Mouse (Mus musculus): ENCODE data around the gene Lfng.

Lfng gene

DNA sequence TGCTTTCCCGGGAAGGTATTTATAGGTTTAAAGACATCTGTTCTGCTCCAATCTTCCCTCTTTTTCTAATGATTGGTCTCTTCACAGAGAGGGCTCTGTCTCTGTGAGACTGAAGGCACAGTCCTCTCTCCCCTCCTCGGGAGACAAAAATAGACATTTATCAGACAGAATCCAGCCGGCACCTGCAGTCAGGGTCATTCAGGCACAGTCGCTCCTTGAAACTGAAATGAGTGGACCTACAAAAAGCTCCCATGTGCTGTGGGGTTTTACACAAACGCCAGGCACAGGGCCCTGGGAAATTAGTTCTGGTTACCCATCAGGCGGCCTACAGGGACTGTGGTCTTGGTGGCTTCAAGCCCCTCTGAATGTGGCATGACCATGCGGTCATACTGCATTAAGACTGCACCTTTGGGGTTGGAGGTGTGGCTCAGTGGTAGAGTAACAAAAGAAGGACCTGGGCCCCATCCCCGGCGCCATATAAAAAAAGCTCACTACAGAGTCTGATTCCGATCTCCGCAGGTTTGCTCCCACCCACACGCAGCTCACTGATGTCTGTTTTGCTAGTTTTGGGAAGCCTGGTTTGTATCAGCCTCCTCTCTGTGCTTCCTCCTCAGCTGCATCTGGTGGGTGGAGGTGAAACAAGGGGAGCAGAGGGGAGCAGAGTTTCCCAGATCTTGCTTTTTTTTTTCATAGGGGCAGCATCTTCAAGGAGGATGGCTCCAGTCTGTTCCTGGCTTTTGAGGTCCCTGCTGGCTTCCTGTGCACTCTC is 54.9 kb downstream of the Lfng start:
- DNase-seq (ENCODE audit: low spot score in 2 of 2), result peak in 1 of 2 experiments; percentile 20

DNA sequence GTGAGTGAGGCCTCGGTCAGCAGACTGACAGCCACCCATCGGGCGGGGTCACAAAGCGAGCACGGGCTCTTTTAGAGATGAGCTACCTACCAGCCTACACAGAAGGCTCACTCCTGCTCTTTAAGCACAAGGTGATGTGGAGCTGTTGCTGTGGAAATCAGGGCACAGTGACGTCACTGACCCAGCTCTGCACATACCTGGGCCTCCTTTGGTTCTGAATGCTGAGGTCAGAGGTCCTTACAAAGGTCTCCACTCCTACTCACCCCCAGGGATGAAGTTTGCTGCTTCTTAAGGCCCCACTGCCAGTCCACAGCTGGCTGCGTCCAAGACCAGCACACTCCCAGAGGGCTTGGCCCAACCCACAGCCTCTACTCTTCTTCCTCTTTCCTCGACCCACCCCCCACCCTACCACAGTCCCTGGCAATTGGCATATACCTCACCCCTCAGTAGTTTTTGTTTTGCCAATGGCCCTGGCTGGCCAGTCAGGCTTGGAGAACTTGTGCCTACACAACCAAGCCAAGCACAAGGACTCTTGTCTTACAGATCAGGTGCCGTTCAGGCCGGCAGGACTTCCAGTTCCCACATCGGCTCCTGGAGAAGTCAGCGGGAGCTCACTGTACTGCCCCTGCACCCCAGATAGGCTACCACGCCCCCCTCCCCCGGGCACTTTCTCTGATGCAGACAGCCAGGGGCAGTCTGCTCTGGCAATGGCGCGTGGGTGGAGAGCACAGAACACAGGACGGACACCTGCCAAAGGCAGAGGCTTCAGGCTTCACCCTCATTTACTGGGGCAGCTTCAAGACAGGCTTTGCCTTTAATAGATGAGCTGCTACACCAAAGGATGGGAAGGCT is 55.8 kb downstream of the Lfng start:
- DNase-seq (ENCODE audit: low spot score in 2 of 2), result peak; percentile 36 to 59

DNA sequence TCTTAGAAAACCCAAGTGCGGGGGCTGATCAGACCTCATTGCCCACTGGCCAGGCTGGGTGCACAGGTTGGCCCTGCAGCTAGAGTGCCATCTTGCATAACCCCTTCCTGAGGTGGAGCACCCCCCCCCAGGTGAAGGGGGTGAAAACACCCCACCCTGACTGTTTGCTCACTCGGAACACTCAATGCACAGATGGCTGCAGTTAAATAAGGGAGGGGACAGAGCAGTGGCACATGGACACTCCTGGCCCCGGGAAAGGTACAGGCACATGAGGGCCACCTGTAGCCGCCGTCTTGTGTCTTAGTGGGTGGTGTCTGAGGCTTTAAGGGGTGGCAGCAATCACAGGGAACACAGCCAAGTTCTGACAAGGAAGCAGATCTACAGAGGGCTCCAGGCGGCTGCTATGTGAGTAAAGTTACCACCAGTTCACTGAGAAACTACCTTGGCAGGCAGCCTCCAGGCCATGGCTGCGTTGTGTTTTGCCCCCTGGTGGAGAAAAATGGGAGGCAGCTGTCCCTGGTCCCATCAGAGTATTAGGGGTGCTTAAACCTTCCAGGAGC is 56.6 kb downstream of the Lfng start:
- peak; percentile 40 to 80 for DNase-seq (ENCODE audit: low spot score in 2 of 2)
